Mouse (Mus musculus): Measurements from ENCODE around the gene 4921504E06Rik.

- TF ChIP-seq CTCF (IDR thresholded peaks at IDR 0.05; ENCODE audit: low read depth, low read length), result no peak
- TF ChIP-seq GATA1 (IDR thresholded peaks at IDR 0.05; ENCODE audit: borderline replicate concordance, low read length), result no peak
- no peak for TF ChIP-seq POLR2AphosphoS5 (IDR thresholded peaks at IDR 0.05; ENCODE audit: insufficient replicate concordance, low read depth, low read length)
Measured at GRCm38 (mm10) chr2:19594856-19595255, 41.1 kb upstream of the 4921504E06Rik start.

Data from G1E (cell line).